In the genomic region with DNA sequence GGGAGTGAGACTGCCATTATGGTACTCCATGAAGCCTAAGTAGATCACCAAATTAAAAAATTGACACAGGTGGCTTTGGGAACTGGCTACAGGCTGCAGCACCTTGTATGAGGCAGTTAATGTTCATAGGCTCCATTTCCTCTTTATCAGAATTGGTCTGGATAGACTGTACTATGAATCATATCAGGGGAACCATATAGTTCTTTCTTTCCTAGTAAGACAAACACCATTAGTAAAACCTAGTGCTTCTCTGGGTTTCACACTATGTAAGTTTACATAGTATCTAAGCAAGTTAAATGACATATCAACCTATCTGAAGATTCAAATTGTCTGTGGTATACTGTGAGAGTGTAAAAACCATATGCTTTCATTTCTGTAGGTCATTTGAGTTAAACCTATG, we compare ENCODE assay signal across 31 mouse cellular contexts.
"Had no signal": no experiment of that assay in that cellular context is flagged by ENCODE, and none has a peak within 500 bp of the region (broad histone marks: within the 10 kb centered on the region; RNA-seq: fewer than 3 reads in every experiment).

No protein-coding gene starts in this region.

- H3K9me3 ChIP-seq: limb, embryonic 10.5 days; limb, embryonic 12.5 days; limb, embryonic 13.5 days; limb, embryonic 15.5 days; liver, embryonic 12.5 days; liver, embryonic 13.5 days; liver, embryonic 15.5 days; lung, embryonic 15.5 days; megakaryocyte, embryonic 14.5 days; midbrain, embryonic 10.5 days; midbrain, embryonic 12.5 days; midbrain, embryonic 13.5 days; midbrain, embryonic 15.5 days had no signal

- H3K9ac ChIP-seq: limb, embryonic 12.5 days; limb, embryonic 13.5 days; limb, embryonic 15.5 days; liver, embryonic 12.5 days; liver, embryonic 13.5 days; liver, embryonic 14.5 days; liver, embryonic 15.5 days; liver, postnatal 0 days; lung, embryonic 14.5 days; lung, embryonic 15.5 days; midbrain, embryonic 12.5 days; midbrain, embryonic 13.5 days; midbrain, embryonic 15.5 days had no signal

- DNase-seq: left cerebral cortex, postnatal 4 days; liver; liver, embryonic 13.5 days; liver, postnatal 0 days; lung, adult 18-20 months; lung, adult 2 months; lung, embryonic 14.5 days; lung, postnatal 10 days; lung, postnatal 14 days; lung, postnatal 36 days; lung, postnatal 4 days; midbrain, embryonic 14.5 days had no signal

- H3K27ac ChIP-seq: left cerebral cortex, adult 2 months; limb, embryonic 10.5 days; limb, embryonic 12.5 days; limb, embryonic 13.5 days; limb, embryonic 15.5 days; liver, embryonic 12.5 days; liver, embryonic 13.5 days; liver, embryonic 14.5 days; liver, embryonic 15.5 days; lung, embryonic 15.5 days; macrophage; midbrain, embryonic 10.5 days; midbrain, embryonic 12.5 days; midbrain, embryonic 13.5 days; midbrain, embryonic 15.5 days had no signal

- H3K4me3 ChIP-seq: left cerebral cortex, adult 2 months; limb, embryonic 10.5 days; limb, embryonic 12.5 days; limb, embryonic 13.5 days; limb, embryonic 15.5 days; liver, embryonic 12.5 days; liver, embryonic 13.5 days; liver, embryonic 15.5 days; lung, embryonic 15.5 days; megakaryocyte, embryonic 14.5 days; midbrain, embryonic 10.5 days; midbrain, embryonic 12.5 days; midbrain, embryonic 13.5 days; midbrain, embryonic 15.5 days; myocyte had no signal

- H3K4me2 ChIP-seq: limb, embryonic 12.5 days; limb, embryonic 13.5 days; limb, embryonic 15.5 days; liver, embryonic 12.5 days; liver, embryonic 13.5 days; liver, embryonic 15.5 days; lung, embryonic 14.5 days; lung, embryonic 15.5 days; midbrain, embryonic 11.5 days; midbrain, embryonic 12.5 days; midbrain, embryonic 13.5 days; midbrain, embryonic 15.5 days had no signal

- H3K4me1 ChIP-seq: limb, embryonic 10.5 days; limb, embryonic 12.5 days; limb, embryonic 13.5 days; limb, embryonic 15.5 days; liver, embryonic 12.5 days; liver, embryonic 13.5 days; liver, embryonic 15.5 days; lung, embryonic 15.5 days; megakaryocyte, embryonic 14.5 days; midbrain, embryonic 10.5 days; midbrain, embryonic 12.5 days; midbrain, embryonic 13.5 days; midbrain, embryonic 15.5 days had no signal

- H3K36me3 ChIP-seq: limb, embryonic 10.5 days; limb, embryonic 12.5 days; limb, embryonic 13.5 days; limb, embryonic 15.5 days; liver, embryonic 12.5 days; liver, embryonic 13.5 days; liver, embryonic 15.5 days; lung, embryonic 15.5 days; midbrain, embryonic 10.5 days; midbrain, embryonic 12.5 days; midbrain, embryonic 13.5 days; midbrain, embryonic 15.5 days had no signal

- H3K27me3 ChIP-seq: limb, embryonic 12.5 days; limb, embryonic 13.5 days; limb, embryonic 15.5 days; liver, embryonic 12.5 days; liver, embryonic 13.5 days; liver, embryonic 15.5 days; lung, embryonic 15.5 days; megakaryocyte, embryonic 14.5 days; midbrain, embryonic 12.5 days; midbrain, embryonic 13.5 days; midbrain, embryonic 15.5 days had no signal

- ATAC-seq: liver, embryonic 12.5 days; liver, postnatal 0 days; lung, postnatal 0 days; midbrain, embryonic 13.5 days; midbrain, embryonic 15.5 days; midbrain, embryonic 16.5 days had no signal
